In genomic region chr12:59265207-59265941, GRCm38 (mm10) we compare ENCODE assay signal across 8 mouse cellular contexts. TPM values are rescaled to one million over a fixed set of nuclear protein-coding genes. Genes with fewer than 3 reads are reported as not detected.
DNase-seq lines count a peak whose midpoint lies in the region; ATAC-seq and TF ChIP-seq lines count a peak whose summit lies in the region.

No protein-coding gene starts in this region.

- H3K4me2 ChIP-seq in heart, embryonic 12.5 days, result peak overlapping the region; percentile 17; the same call in 1 of the 2 replicates
- peak overlapping the region; percentile 33 for H3K4me2 ChIP-seq in forebrain, embryonic 16.5 days (ENCODE audit: low read length)
- H3K4me2 ChIP-seq in midbrain, embryonic 14.5 days (ENCODE audit: low read length), result peak overlapping the region; percentile 32

- no peaks in the 10 kb centered on the region for H3K9me3 ChIP-seq in heart, embryonic 12.5 days (replicated peaks)
- H3K9me3 ChIP-seq in forebrain, embryonic 16.5 days (ENCODE audit: control insufficient read depth, low read length), result no peaks in the 10 kb centered on the region
- no peaks in the 10 kb centered on the region for H3K9me3 ChIP-seq in midbrain, embryonic 14.5 days (ENCODE audit: control insufficient read depth, low read length)

- no peaks in the 10 kb centered on the region for H3K27me3 ChIP-seq in heart, embryonic 12.5 days (replicated peaks)
- no peaks in the 10 kb centered on the region for H3K27me3 ChIP-seq in forebrain, embryonic 16.5 days (replicated peaks; ENCODE audit: control insufficient read depth, insufficient read depth, low read length)
- no peaks in the 10 kb centered on the region for H3K27me3 ChIP-seq in midbrain, embryonic 14.5 days (ENCODE audit: control insufficient read depth, insufficient read depth, low read length)

- no peaks in the 10 kb centered on the region for H3K36me3 ChIP-seq in heart, embryonic 12.5 days
- H3K36me3 ChIP-seq in forebrain, embryonic 16.5 days (ENCODE audit: control insufficient read depth, insufficient read depth), result no peaks in the 10 kb centered on the region
- H3K36me3 ChIP-seq in midbrain, embryonic 14.5 days (ENCODE audit: control insufficient read depth, insufficient read depth, low read length), result no peaks in the 10 kb centered on the region

- no peaks in the 10 kb centered on the region for H3K4me1 ChIP-seq in heart, embryonic 12.5 days (replicated peaks)
- H3K4me1 ChIP-seq in forebrain, embryonic 16.5 days (replicated peaks; ENCODE audit: control insufficient read depth, insufficient read depth, low read length), result peaks cover 2% of the 10 kb centered on the region
- peaks cover 9% of the 10 kb centered on the region; the same call in 1 of the 2 replicates for H3K4me1 ChIP-seq in midbrain, embryonic 14.5 days (ENCODE audit: control insufficient read depth, insufficient read depth, low read length)

- no peak overlapping the region for H3K9ac ChIP-seq in heart, embryonic 12.5 days
- H3K9ac ChIP-seq in forebrain, embryonic 16.5 days (replicated peaks; ENCODE audit: low read depth, low read length), result 0 out of 2 replicates have a peak overlapping the region, but pooled peaks have one; percentile 0
- no peak overlapping the region for H3K9ac ChIP-seq in midbrain, embryonic 14.5 days (replicated peaks; ENCODE audit: low read length)

- 32% methylated on average over 15 of the region's 15 CpGs for WGBS in heart, embryonic 12.5 days
- 26% methylated on average over 15 of the region's 15 CpGs for WGBS in forebrain, embryonic 16.5 days
- WGBS in midbrain, embryonic 14.5 days, result 29% methylated on average over 15 of the region's 15 CpGs

- DNase-seq in heart, adult 8-10 months (ENCODE audit: low spot score), result no peak
- peak; percentile 89 for DNase-seq in brain, embryonic 14.5 days (ENCODE audit: low read depth)
- DNase-seq in layer of hippocampus, adult 18-20 months (ENCODE audit: low spot score in 2 of 2), result peak; percentile 51 to 73
- DNase-seq in midbrain, embryonic 14.5 days, result peak; percentile 91
- no peak for DNase-seq in spleen, postnatal 4 days (ENCODE audit: low spot score in 2 of 2)

- no peak for ATAC-seq in heart, embryonic 12.5 days (ENCODE audit: insufficient number of reproducible peaks, low FRiP score)
- ATAC-seq in forebrain, embryonic 16.5 days, result peak; percentile 71
- peak; percentile 66; the same call in 1 of the 2 replicates for ATAC-seq in midbrain, embryonic 14.5 days (ENCODE audit: low FRiP score, low TSS enrichment)
- ATAC-seq in erythroid progenitor cell, adult 5-6 weeks (replicated peaks; ENCODE audit: low FRiP score, poor library complexity, severe bottlenecking), result no peak

- no peak overlapping the region for H3K27ac ChIP-seq in heart, embryonic 12.5 days (ENCODE audit: poor library complexity, severe bottlenecking)
- no peak overlapping the region for H3K27ac ChIP-seq in forebrain, embryonic 16.5 days (ENCODE audit: low read length)
- H3K27ac ChIP-seq in midbrain, embryonic 14.5 days (replicated peaks; ENCODE audit: low read depth, low read length), result peak overlapping the region; percentile 60

- peak; percentile 65; the same call in 1 of the 2 replicates for TF ChIP-seq CTCF in brain, embryonic 14.5 days (IDR thresholded peaks at IDR 0.05; ENCODE audit: borderline replicate concordance, extremely low read depth, insufficient read depth, insufficient read length)

- no peak for TF ChIP-seq POLR2A in brain, embryonic 14.5 days (IDR thresholded peaks at IDR 0.05; ENCODE audit: borderline replicate concordance, extremely low read depth, insufficient read depth, insufficient read length, poor library complexity, severe bottlenecking)

- H3K4me3 ChIP-seq in heart, embryonic 12.5 days, result no peak overlapping the region
- H3K4me3 ChIP-seq in forebrain, embryonic 16.5 days (replicated peaks; ENCODE audit: low read length), result no peak overlapping the region
- no peak overlapping the region; the same call in 1 of the 2 replicates for H3K4me3 ChIP-seq in midbrain, embryonic 14.5 days (replicated peaks; ENCODE audit: low read depth, low read length)

RNA-seq across cellular contexts. Expression of gene Fbxo33, which starts 45.8 kb away (rescaled TPM):
- 5.5 and 7.2 TPM in 2 replicates for polyA plus RNA-seq in heart, embryonic 12.5 days (2016; fragmentation: Nextera tagmentation; extraction: Ambion mirVana)
- 1 to 10 TPM; 5.0 to 9.9 (median 7.9) TPM for total RNA-seq in heart, adult 8-10 months (2022)
- 15.2 and 15.3 TPM in 2 replicates for polyA plus RNA-seq in brain, embryonic 14.5 days (2012; rRNA removed)
- polyA plus RNA-seq in forebrain, embryonic 16.5 days (2015; fragmentation: Nextera tagmentation; extraction: Ambion mirVana), result 9.2 and 9.8 TPM in 2 replicates
- total RNA-seq in layer of hippocampus, adult 18-20 months (2021), result 10 to 100 TPM; 60.3 to 64.4 TPM
- 11.4 and 13.7 TPM in 2 replicates for polyA plus RNA-seq in midbrain, embryonic 14.5 days (2014; fragmentation: Nextera tagmentation; extraction: Ambion mirVana)
- total RNA-seq in erythroid progenitor cell, adult 5-6 weeks (2015; ENCODE audit: low replicate concordance), result 54.1 and 60.5 TPM in 2 replicates
- 20.7 and 21.2 TPM in 2 replicates for total RNA-seq in erythroid progenitor cell, adult 5-6 weeks (2017; ENCODE audit: low replicate concordance)

Comparison
In these comparisons a context has a peak if more than half of its experiments do, and no peak if none do; other contexts are left out.
1. ATAC-seq: peak in forebrain, embryonic 16.5 days (single experiment) and midbrain, embryonic 14.5 days (single experiment); none in heart, embryonic 12.5 days (single experiment) and erythroid progenitor cell, adult 5-6 weeks (single experiment).
2. DNase-seq: peak in brain, embryonic 14.5 days (single experiment), layer of hippocampus, adult 18-20 months (2 of 2) and midbrain, embryonic 14.5 days (single experiment); none in heart, adult 8-10 months (single experiment) and spleen, postnatal 4 days (0 of 2).
3. Peak in every context shown above with its lines, with median percentiles within 50 percentile points of each other: H3K4me2 ChIP-seq.